Mouse (Mus musculus) limb, embryonic 13.5 days (tissue): ENCODE measurements around the gene Mrps31. TPM values are rescaled to one million over a fixed set of nuclear protein-coding genes. Genes with fewer than 3 reads are reported as not detected.
A peak's percentile ranks its signal among the peaks of the same experiment; 100 is the strongest.

Experiments used
- ATAC-seq: fragments of 200-750 bp; cut with Nextera tagmentation; 2 replicates; pipeline ENCODE4 v1.8.0; 2017; ENCODE audit warnings: low read depth, moderate number of reproducible peaks, moderate TSS enrichment; ENCODE audit not compliant: low FRiP score
- H3K27ac ChIP-seq: fragments of 300-500 bp; sonication (generic); 2 replicates; pipeline ENCODE4 v1.5.1; 2015; ENCODE audit warnings: inconsistent platforms, mild to moderate bottlenecking, moderate library complexity
- H3K27me3 ChIP-seq: fragments of 300-500 bp; sonication (generic); 2 replicates; pipeline ENCODE4 v1.6.1; 2015; ENCODE audit warnings: mild to moderate bottlenecking, inconsistent platforms
- H3K36me3 ChIP-seq: fragments of 300-500 bp; sonication (generic); 2 replicates; pipeline ENCODE4 v1.6.1; 2015; ENCODE audit warnings: inconsistent platforms, mild to moderate bottlenecking, moderate library complexity
- H3K4me1 ChIP-seq: fragments of 300-500 bp; sonication (generic); 2 replicates; pipeline ENCODE4 v1.6.1; 2015; ENCODE audit warnings: inconsistent platforms
- H3K4me2 ChIP-seq: fragments of 300-500 bp; sonication (generic); replicated peaks from 2 replicates; pipeline ENCODE4 v1.6.1; 2015; ENCODE audit warnings: inconsistent platforms, mild to moderate bottlenecking, moderate library complexity
- H3K4me3 ChIP-seq: fragments of 300-500 bp; sonication (generic); 2 replicates; pipeline ENCODE4 v1.5.1; 2015; ENCODE audit warnings: moderate library complexity, mild to moderate bottlenecking, inconsistent platforms
- H3K9ac ChIP-seq: fragments of 300-500 bp; sonication (generic); 2 replicates; pipeline ENCODE4 v1.6.1; 2015; ENCODE audit warnings: mild to moderate bottlenecking, inconsistent platforms
- H3K9me3 ChIP-seq: fragments of 300-500 bp; sonication (generic); 2 replicates; pipeline ENCODE4 v1.6.1; 2016; ENCODE audit warnings: inconsistent platforms
- WGBS: fragments of 180-500 bp; shearing (Covaris S2); methylation state at CpG from one replicate; pipeline ENCODE4 v1.1.7; 2015; 5-methylcytosine and 5-hydroxymethylcytosine counted together
- polyA plus RNA-seq: library from polyadenylated mRNA; unstranded; fragments of >200 nt; fragmentation: Nextera tagmentation; extraction: Ambion mirVana; gene quantifications from 2 replicates; pipeline ENCODE4 v1.2.1, GENCODE M21; 2015

The Mrps31 gene
- 36.2 and 36.7 TPM in 2 replicates for polyA plus RNA-seq

DNA sequence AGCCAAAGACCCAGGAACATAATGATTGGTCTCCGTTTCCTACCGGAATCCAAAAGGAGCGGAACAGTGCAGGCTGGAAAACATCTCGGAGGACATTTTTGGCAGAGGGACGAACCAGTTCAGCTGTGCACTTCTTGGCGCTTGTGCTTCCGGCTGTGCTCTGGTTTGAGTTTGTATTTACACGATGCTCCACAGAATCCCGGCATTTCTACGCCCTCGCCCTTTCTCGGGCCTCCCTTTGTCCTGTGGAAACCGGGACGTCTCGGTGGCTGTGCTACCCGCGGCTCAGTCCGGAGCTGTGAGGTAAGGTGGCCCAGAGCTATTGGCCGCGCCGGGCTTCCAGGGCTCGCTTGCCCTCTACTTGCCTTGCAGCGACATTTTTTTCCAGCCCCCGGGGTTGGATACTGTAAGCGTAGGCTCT lies at the start of gene Mrps31:
Gene Mrps31, plus strand, starts transcription at position 80 of the 421 bp plus-strand sequence.
- Histone ChIP-seq H3K9ac (peak within 1 kb of the TSS; percentile 92), H3K36me3 (peaks cover 13% of the 10 kb centered on the region), H3K4me3 (peak within 1 kb of the TSS; percentile 85), H3K27me3 (no peaks in the 10 kb centered on the region), H3K9me3 (no peaks in the 10 kb centered on the region), H3K4me1 (peaks cover 11% of the 10 kb centered on the region), H3K27ac (peak within 1 kb of the TSS; percentile 40; the same call in 1 of the 2 replicates), H3K4me2 (peak within 1 kb of the TSS; percentile 75)
- peak; percentile 96 for ATAC-seq
- WGBS = under 1% methylated on average over 25 of the region's 25 CpGs

- Histone ChIP-seq H3K36me3 (peaks cover 22% of the 10 kb centered on the region), H3K27ac (no peak overlapping the region), H3K9me3 (no peaks in the 10 kb centered on the region), H3K27me3 (no peaks in the 10 kb centered on the region), H3K4me3 (no peak overlapping the region), H3K4me2 (no peak overlapping the region), H3K4me1 (no peaks in the 10 kb centered on the region), H3K9ac (no peak overlapping the region)
- 91% methylated on average over 5 of the region's 5 CpGs for WGBS
- ATAC-seq = no peak
These were observed 34.9 kb upstream of the Mrps31 start for GRCm38 (mm10) chr8:22376311-22376710.

GRCm38 (mm10) chr8:22376903-22377302 lies 34.3 kb upstream of the Mrps31 start:
- 50% methylated on average over 5 of the region's 5 CpGs for WGBS
- Histone ChIP-seq H3K36me3 (peaks cover 28% of the 10 kb centered on the region), H3K4me1 (no peaks in the 10 kb centered on the region), H3K9me3 (no peaks in the 10 kb centered on the region), H3K9ac (no peak overlapping the region), H3K4me3 (no peak overlapping the region), H3K27me3 (no peaks in the 10 kb centered on the region), H3K4me2 (no peak overlapping the region), H3K27ac (no peak overlapping the region)
- ATAC-seq = peak; percentile 72; the same call in 1 of the 2 replicates

DNA sequence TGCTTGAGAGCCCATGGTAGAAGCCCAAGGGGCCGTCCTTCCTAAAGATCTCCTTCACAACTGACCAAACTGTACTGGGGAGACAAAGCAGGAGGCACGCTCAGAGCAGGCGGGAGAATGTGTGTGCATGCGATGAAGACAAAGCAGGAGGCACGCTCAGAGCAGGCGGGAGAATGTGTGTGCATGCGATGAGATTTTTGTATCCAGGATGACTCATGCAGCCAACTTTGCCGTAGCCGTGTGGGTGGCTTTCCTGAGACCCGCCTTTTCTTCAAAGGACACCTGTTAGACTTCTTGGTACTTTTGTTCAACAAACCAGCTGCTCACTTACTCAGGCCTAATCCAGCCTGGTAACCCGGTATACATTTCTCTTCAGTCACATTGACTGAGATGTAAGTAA lies 30.2 kb upstream of the Mrps31 start:
- WGBS = 89% methylated on average over 11 of the region's 11 CpGs
- ATAC-seq = no peak
- no peak overlapping the region for H3K4me3 ChIP-seq
- peaks cover 56% of the 10 kb centered on the region for H3K36me3 ChIP-seq
- H3K9ac ChIP-seq = no peak overlapping the region
- H3K4me1 ChIP-seq = no peaks in the 10 kb centered on the region
- H3K4me2 ChIP-seq = no peak overlapping the region
- no peaks in the 10 kb centered on the region for H3K27me3 ChIP-seq
- H3K27ac ChIP-seq = no peak overlapping the region
- no peaks in the 10 kb centered on the region for H3K9me3 ChIP-seq

GRCm38 (mm10) chr8:22382824-22383595 lies 28.2 kb upstream of the Mrps31 start:
- no peaks in the 10 kb centered on the region for H3K4me1 ChIP-seq
- H3K36me3 ChIP-seq = peaks cover 65% of the 10 kb centered on the region
- H3K27ac ChIP-seq = no peak overlapping the region
- no peak overlapping the region for H3K4me2 ChIP-seq
- H3K9ac ChIP-seq = no peak overlapping the region
- ATAC-seq = no peak
- H3K9me3 ChIP-seq = no peaks in the 10 kb centered on the region
- H3K27me3 ChIP-seq = no peaks in the 10 kb centered on the region
- H3K4me3 ChIP-seq = no peak overlapping the region
- 81% methylated on average over 19 of the region's 19 CpGs for WGBS

DNA sequence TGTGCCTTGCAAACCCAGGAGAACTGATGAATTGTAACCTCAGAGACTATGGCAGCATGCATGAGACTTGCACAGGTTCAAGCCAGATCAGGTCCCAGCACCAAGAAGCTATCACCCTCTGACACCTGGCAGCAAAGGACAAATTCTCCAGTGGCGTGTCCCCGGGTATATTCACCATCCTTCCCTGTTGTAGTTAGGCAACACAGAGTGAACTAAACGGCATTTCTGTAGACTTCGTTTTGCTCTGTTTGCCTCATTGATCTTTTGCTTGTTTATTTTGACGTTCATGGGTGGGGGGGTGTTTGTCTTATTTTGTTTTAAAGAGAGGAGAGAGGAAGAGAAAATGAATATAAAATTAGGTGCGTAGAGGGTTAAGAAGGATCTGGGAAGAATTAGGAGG lies 26.0 kb upstream of the Mrps31 start:
- Histone ChIP-seq H3K4me2 (no peak overlapping the region), H3K9me3 (no peaks in the 10 kb centered on the region), H3K9ac (no peak overlapping the region), H3K36me3 (peaks cover 84% of the 10 kb centered on the region), H3K27me3 (no peaks in the 10 kb centered on the region), H3K4me1 (no peaks in the 10 kb centered on the region), H3K27ac (no peak overlapping the region), H3K4me3 (no peak overlapping the region)
- 89% methylated on average over 6 of the region's 6 CpGs for WGBS
- no peak for ATAC-seq

DNA sequence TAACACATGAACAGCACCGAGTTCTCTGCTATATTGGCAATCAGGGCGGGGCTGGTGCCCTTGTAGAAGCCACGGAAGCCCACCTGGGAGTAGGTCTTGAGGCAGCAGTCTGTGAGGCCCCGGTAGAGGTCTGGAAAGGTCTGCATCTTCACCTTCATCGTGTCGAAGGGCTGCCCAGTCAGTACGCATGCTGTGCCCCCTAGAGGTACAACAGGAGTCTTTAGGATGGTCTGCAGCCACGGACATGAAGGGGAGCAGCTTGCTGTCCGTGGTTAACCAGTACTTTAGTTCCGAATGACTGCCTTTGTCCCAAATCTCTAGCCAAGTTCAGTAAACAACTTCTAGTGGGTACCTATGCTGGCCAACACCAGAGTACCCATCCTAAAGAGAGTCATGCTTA lies 21.3 kb upstream of the Mrps31 start:
- H3K4me2 ChIP-seq = no peak overlapping the region
- H3K27me3 ChIP-seq = no peaks in the 10 kb centered on the region
- H3K9me3 ChIP-seq = no peaks in the 10 kb centered on the region
- no peak overlapping the region for H3K4me3 ChIP-seq
- no peaks in the 10 kb centered on the region for H3K4me1 ChIP-seq
- 76% methylated on average over 10 of the region's 10 CpGs for WGBS
- no peak overlapping the region for H3K27ac ChIP-seq
- ATAC-seq = no peak
- H3K36me3 ChIP-seq = peaks cover 64% of the 10 kb centered on the region
- no peak overlapping the region for H3K9ac ChIP-seq

DNA sequence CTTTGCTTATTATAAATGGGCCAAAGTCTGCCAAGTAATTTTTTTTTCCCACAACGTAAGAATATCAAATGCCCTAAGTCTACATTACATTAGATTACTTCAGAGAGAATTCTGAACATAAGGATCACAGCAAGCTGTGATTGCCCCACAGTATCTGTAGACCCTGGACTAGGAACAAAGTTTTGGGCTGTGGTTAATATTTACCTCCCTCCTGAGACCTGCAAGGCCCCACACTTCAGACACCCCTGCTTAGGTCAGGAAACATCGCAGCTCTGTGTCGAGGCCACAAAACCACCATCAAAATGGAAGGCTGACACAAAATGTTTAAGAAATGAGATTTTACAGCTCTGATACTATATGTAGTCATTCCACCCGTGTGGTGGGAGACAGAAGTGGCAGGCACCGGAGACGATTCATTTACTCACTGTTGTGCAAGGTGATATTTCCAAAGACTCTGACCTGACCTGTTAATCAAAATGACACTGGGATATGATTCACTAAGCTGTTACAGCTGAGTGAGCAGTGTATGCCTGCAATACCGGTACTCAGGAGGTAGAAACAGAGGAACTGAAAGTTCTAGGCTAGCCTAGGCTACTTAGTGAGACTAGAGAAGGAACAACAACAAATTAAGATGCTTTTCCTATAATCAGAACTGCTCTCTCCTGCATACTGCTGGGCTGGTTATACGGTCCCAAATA lies 20.2 kb upstream of the Mrps31 start:
- Histone ChIP-seq H3K36me3 (peaks cover 58% of the 10 kb centered on the region), H3K9me3 (no peaks in the 10 kb centered on the region), H3K9ac (no peak overlapping the region), H3K4me2 (no peak overlapping the region), H3K4me3 (no peak overlapping the region), H3K27me3 (no peaks in the 10 kb centered on the region), H3K4me1 (0 out of 2 replicates have a peak, but pooled peaks cover 2% of the 10 kb centered on the region), H3K27ac (no peak overlapping the region)
- WGBS = 89% methylated on average over 8 of the region's 8 CpGs
- ATAC-seq = no peak

GRCm38 (mm10) chr8:22394471-22394870 lies 16.7 kb upstream of the Mrps31 start:
- H3K27ac ChIP-seq = no peak overlapping the region
- H3K36me3 ChIP-seq = peaks cover 25% of the 10 kb centered on the region
- ATAC-seq = no peak
- no peaks in the 10 kb centered on the region for H3K9me3 ChIP-seq
- H3K4me2 ChIP-seq = no peak overlapping the region
- no peak overlapping the region for H3K9ac ChIP-seq
- no peak overlapping the region for H3K4me3 ChIP-seq
- H3K4me1 ChIP-seq = peaks cover 22% of the 10 kb centered on the region
- H3K27me3 ChIP-seq = no peaks in the 10 kb centered on the region
- WGBS = 82% methylated on average over 4 of the region's 4 CpGs

- H3K4me1 ChIP-seq = peaks cover 22% of the 10 kb centered on the region
- no peaks in the 10 kb centered on the region for H3K27me3 ChIP-seq
- no peaks in the 10 kb centered on the region for H3K9me3 ChIP-seq
- H3K36me3 ChIP-seq = peaks cover 17% of the 10 kb centered on the region
- H3K9ac ChIP-seq = no peak overlapping the region
- WGBS = 94% methylated on average over 8 of the region's 8 CpGs
- no peak overlapping the region for H3K4me3 ChIP-seq
- ATAC-seq = no peak
- H3K4me2 ChIP-seq = no peak overlapping the region
- no peak overlapping the region for H3K27ac ChIP-seq
These were observed 15.9 kb upstream of the Mrps31 start for GRCm38 (mm10) chr8:22395256-22395655.

DNA sequence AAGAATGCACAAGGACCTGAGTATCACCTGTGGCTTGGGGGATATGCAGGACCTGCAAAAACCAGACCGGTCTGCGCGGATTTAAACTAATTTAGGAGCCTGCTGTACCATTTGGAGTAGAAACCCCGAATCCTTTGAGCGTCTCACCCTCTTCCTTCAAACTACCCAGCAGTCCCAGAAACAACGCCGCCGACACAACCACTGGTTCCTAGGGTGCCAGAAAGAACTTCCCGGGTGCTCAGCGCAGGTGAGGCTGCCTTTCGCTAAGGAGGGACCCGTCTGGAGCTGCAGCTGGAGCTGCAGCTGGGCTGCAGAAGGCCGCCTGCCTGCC lies 13.4 kb upstream of the Mrps31 start:
- no peak; the same call in 1 of the 2 replicates for ATAC-seq
- no peaks in the 10 kb centered on the region for H3K27me3 ChIP-seq
- peak overlapping the region; percentile 63; the same call in 1 of the 2 replicates for H3K27ac ChIP-seq
- H3K4me3 ChIP-seq = peak overlapping the region; percentile 76
- peaks cover 8% of the 10 kb centered on the region for H3K36me3 ChIP-seq
- peaks cover 22% of the 10 kb centered on the region for H3K4me1 ChIP-seq
- WGBS = 0% methylated on average over 13 of the region's 13 CpGs
- no peaks in the 10 kb centered on the region for H3K9me3 ChIP-seq
- peak overlapping the region; percentile 75 for H3K4me2 ChIP-seq
- peak overlapping the region; percentile 85 for H3K9ac ChIP-seq

- Histone ChIP-seq H3K27ac (peak within 1 kb of the TSS; percentile 73), H3K4me3 (peak within 1 kb of the TSS; percentile 76)
These were observed 12.8 kb upstream of the Mrps31 start, which contains the start of gene Slc25a15 for GRCm38 (mm10) chr8:22398142-22398951. Gene Slc25a15, minus strand, starts transcription at chr8:22398597.

More at GRCm38 (mm10) chr8:22398142-22398951, 12.8 kb upstream of the Mrps31 start, which contains the start of gene Slc25a15:
- H3K9ac ChIP-seq = peak within 1 kb of the TSS; percentile 85
- H3K9me3 ChIP-seq = no peaks in the 10 kb centered on the region
- peak; percentile 91 for ATAC-seq
- peak within 1 kb of the TSS; percentile 75 for H3K4me2 ChIP-seq
- H3K27me3 ChIP-seq = no peaks in the 10 kb centered on the region
- H3K4me1 ChIP-seq = peaks cover 22% of the 10 kb centered on the region
- under 1% methylated on average over 54 of the region's 77 CpGs for WGBS
- H3K36me3 ChIP-seq = peaks cover 8% of the 10 kb centered on the region
